Mouse (Mus musculus): ENCODE measurements around the gene Hoga1.
A peak's percentile ranks its signal among the peaks of the same experiment; 100 is the strongest.
"Not testable (repeated sequence)": the region's sequence is repeated elsewhere in the genome, so short reads cannot be mapped to it uniquely, and the experiment has no call there.

Gene Hoga1

DNA sequence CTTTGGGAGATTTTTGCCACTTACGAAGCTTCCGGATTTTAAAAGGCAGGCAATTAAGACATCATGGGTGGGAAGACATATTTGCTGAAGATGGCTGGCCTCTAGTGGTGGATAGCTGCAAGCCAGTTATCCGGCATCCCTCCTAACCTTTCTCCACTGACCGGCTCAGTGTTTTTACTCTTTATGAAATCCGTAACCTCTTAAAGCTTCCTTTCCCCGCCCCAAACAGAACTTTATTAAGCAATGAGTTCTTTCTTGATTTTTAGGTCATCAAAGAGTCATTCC lies 23.8 kb downstream of the Hoga1 start:
- no peak for DNase-seq (ENCODE audit: extremely low spot score)

GRCm38 (mm10) chr19:42071221-42071620 lies 25.8 kb downstream of the Hoga1 start:
- no peak for DNase-seq (ENCODE audit: extremely low spot score)

- DNase-seq (ENCODE audit: extremely low spot score): no peak
Measured at GRCm38 (mm10) chr19:42071886-42072608, 26.6 kb downstream of the Hoga1 start.

DNA sequence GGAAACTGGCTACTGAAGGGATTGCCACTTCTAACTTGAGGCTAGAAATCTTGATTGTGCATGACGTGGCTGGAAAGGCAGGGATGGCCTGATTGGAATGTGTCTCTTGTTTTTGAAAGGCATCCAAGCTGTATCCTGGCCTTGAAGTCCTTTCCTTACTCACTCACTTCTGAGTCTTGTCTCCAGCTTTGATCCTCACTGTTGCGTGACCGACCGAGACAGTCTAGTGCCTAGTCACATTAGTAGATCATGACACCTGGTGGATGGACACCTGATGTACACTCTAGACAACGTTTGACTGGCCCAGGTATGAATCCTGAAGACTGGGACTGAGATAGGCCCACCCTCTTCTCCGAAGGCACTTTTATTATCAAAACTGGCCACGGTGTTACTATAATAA lies 27.4 kb downstream of the Hoga1 start:
- DNase-seq (ENCODE audit: extremely low spot score): no peak

DNA sequence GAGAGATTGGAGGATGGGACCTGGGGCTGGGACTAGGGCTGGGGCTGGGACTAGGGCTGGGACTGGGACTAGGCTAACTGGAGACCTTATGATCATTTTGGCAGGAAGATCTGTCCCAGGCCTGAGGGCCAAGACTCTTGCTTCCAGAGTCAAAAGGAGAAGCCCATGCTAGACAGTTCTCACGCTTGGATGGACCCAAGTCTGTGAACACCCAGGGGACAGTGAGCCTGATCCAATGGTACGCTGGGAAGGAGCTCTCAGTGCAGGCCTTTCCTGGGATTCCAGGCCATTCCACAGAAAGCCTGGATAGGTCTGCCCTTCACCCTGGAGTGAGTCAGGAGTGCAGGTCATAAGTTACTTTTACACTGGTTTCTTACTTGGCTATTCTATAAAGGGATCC lies 29.6 kb downstream of the Hoga1 start:
- no peak for DNase-seq (ENCODE audit: extremely low spot score)

DNA sequence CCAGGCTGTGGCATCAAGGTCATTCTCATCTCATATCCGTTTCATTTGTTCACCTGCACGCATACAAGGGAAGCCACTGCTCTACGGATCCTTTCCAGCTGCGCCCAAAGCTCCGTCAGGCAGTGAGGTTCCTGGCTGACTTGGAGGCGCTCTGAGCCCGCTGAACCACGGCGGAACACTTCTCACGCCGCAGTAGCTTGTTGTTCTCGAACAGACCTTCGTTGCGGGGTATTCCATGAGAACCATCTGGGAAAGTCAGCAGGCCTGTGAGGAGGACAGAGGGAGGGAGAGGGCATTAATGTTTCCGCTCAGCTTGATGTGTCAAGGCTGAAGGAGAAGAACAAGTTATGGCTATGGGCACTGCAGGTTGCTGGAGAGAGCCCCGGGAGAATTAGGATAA lies 30.6 kb downstream of the Hoga1 start:
- no peak for DNase-seq (ENCODE audit: extremely low spot score)

DNA sequence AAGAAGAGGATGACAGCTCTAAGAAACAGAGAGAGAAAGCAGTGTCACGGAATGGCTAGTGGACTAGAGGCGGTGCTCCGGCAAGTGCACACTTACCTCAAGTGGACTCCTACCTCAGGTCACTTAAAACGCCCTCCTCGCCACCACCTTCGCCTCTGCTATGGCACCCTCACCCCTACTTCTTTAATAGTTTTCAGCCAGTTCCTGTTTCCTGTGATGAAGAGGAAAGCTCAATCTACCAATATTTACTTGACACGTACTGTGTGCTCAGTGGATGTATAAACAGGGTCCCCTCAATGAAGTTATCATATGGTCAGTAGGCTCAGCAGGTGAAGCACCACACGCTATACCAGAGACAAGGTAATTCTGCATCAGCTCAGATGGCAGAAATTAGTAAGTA lies 33.2 kb downstream of the Hoga1 start:
- DNase-seq (ENCODE audit: extremely low spot score): no peak

DNA sequence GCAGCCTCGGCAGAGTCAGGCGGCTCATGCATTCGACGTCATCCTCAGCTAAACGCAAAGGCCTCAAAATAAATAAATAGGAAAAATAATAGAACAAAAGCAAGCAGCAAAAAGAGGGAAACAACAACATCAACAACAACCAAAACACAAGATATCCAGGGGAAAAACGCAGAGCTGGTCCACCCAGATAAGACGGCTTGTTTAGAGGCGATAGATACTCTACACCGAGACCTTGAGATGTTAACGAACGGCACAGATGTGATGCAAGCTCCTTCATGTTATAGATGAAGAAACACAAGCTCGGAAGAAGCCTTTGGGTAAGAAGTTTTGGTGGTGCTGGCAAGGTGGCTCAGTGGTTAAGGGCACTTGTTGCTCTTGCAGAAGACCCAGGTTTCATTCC lies 33.6 kb downstream of the Hoga1 start:
- no peak for DNase-seq (ENCODE audit: extremely low spot score)

DNA sequence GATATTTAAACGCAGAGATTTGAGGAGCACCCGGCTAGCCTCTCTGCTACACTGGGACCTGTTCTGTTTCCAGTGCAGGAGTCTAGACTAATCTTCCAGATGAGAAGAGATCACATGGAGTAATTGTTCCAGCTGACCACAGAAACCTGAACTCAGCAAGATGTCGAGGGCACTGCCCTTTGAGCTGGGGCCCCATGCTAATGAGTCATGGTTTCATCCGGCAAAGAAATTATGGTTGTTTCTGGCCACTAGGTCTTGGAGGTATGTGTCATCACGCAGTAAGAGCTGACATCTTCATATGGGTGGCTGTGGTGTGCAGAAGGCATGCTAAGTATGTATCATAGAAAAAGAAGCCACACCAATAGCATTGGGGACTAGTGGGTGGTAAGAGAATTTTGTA lies 34.5 kb downstream of the Hoga1 start:
- no peak for DNase-seq (ENCODE audit: extremely low spot score)

DNA sequence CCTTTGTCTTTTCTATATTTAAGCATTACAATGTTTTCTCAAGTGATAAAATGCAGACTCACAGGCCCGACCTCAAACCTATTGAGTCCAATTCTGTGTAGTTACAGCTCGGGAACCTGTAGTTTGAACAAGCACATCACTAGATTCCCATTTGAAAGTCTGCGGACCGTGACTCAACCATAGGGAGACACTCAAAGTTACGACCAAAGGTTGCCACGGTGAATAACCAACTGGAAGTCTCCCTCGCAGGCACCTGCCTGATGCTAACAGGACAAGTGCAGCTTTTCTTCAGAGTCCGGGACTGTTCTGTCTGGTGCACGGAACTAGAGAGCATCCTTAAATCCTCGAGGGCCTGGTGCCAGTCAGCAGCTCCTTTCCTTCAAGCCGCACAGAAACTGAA lies 35.1 kb downstream of the Hoga1 start:
- no peak for DNase-seq (ENCODE audit: extremely low spot score)

- not testable (repeated sequence) for DNase-seq (ENCODE audit: extremely low spot score)
Measured at GRCm38 (mm10) chr19:42081613-42082012, 36.2 kb downstream of the Hoga1 start.

- DNase-seq (ENCODE audit: extremely low spot score): no peak
Measured at GRCm38 (mm10) chr19:42085690-42086089, 40.3 kb downstream of the Hoga1 start.

- DNase-seq (ENCODE audit: extremely low spot score): peak; percentile 95
Measured at GRCm38 (mm10) chr19:42086166-42086565, 40.8 kb downstream of the Hoga1 start, which contains the start of gene Morn4. Morn4 (minus strand) TSS chr19:42086357.

DNA sequence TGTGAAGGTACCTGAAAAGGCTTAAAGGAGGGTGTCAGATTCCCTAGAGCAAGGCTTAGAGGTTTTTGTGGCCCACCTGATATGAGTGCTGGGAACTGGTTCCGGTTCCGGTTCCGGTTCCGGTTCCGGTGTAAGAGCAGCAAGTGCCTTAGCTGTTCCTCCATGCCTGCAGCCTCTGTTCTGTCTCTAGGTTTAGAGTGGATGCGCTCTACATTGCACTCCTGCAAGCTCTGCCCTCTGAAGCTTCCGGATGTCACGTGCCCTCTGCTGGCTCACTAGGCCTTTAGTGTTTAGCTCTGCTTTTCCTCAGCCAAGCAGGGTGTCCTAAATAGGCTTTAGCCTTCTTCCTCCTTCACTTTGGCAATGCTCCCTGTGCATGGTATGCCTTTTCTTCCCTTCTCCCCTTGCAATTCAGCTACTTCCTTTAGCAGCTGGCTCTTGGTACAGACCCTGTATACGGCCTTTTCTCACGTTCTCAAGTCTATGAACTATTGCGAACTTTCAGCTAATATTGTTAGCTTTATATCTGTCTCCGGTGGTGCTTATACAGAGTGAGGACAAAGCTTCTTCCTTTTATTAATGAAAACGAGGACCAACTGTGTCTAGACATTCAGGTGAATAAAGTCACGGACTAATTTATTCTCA lies 43.8 kb downstream of the Hoga1 start:
- peak; percentile 47 for DNase-seq (ENCODE audit: extremely low spot score)

- peak; percentile 97 for DNase-seq (ENCODE audit: extremely low spot score)
Measured at GRCm38 (mm10) chr19:42089748-42090595, 44.6 kb downstream of the Hoga1 start, which contains the start of gene Pi4k2a. Pi4k2a (plus strand) TSS chr19:42090470.

- no peak for DNase-seq (ENCODE audit: extremely low spot score)
Measured at GRCm38 (mm10) chr19:42090637-42091141, 45.3 kb downstream of the Hoga1 start.

- DNase-seq (ENCODE audit: extremely low spot score): no peak
Measured at GRCm38 (mm10) chr19:42099406-42099805, 54.0 kb downstream of the Hoga1 start.

DNA sequence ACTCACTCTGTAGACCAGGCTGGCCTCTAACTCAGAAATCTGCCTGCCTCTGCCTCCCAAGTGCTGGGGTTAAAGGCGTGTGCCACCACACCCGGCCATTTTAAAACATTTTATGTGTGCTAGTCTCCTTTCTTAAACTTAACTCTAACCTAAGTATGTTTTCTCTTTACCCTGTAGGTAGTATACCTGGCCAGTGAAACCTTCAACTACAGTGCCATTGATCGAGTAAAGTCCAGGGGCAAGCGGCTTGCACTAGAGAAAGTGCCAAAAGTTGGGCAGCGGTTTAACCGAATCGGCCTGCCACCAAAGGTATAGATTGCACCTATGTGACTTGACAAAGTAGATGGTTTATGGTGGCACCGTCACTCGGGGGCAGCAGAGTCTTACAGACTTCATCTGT lies 59.3 kb downstream of the Hoga1 start:
- no peak for DNase-seq (ENCODE audit: extremely low spot score)

GRCm38 (mm10) chr19:42115783-42116335 lies 70.4 kb downstream of the Hoga1 start:
- DNase-seq (ENCODE audit: extremely low spot score): no peak

GRCm38 (mm10) chr19:42118142-42118541 lies 72.7 kb downstream of the Hoga1 start:
- no peak for DNase-seq (ENCODE audit: extremely low spot score)

GRCm38 (mm10) chr19:42118596-42118995 lies 73.2 kb downstream of the Hoga1 start:
- DNase-seq (ENCODE audit: extremely low spot score): no peak

DNA sequence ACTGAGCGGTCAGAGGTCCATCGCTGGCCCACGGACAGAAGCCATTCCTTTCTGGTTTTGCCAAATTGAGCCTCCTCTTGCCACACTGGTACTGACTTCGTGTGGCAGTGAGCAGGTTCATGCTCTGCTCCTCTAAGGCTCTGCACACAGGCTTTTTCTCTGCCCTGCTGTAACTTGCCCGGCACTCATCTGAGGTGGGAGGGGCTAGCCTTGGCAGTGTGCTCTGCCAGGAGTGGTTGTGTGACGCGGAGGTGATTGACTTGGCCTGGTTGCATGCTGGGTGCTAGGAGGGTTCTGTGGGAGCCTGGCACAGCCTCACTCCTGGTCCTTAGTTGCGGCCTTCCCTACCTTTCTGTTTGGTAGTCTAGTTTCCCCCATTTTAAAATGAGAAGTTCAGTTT lies 75.0 kb downstream of the Hoga1 start:
- DNase-seq (ENCODE audit: extremely low spot score): no peak

All from embryo, embryonic 9.5 days (tissue).